Mouse (Mus musculus): ENCODE measurements around the gene Fancg.
"Not testable (repeated sequence)": the region's sequence is repeated elsewhere in the genome, so short reads cannot be mapped to it uniquely, and the experiment has no call there.

GRCm38 (mm10) chr4:43000141-43000986 is 9.9 kb downstream of the Fancg start, which contains the start of gene Vcp:
- not testable (repeated sequence) for TF ChIP-seq CEBPB (IDR thresholded peaks at IDR 0.05; ENCODE audit: low read depth); CTCF (IDR thresholded peaks at IDR 0.05; ENCODE audit: control insufficient read depth, insufficient read depth, insufficient read length); MYOD1 (IDR thresholded peaks at IDR 0.05; ENCODE audit: control insufficient read depth, insufficient read length, low read depth); MAX (IDR thresholded peaks at IDR 0.05); FOSL1 (IDR thresholded peaks at IDR 0.05; ENCODE audit: insufficient read depth, low read length, poor library complexity, severe bottlenecking); MYOG (IDR thresholded peaks at IDR 0.05; ENCODE audit: control insufficient read depth, extremely low read depth, insufficient read length)

Data from C2C12 (cell line).